Mouse (Mus musculus) hindbrain, embryonic 14.5 days (tissue): ENCODE measurements around the gene 4930407I10Rik. TPM values are rescaled to one million over a fixed set of nuclear protein-coding genes. Genes with fewer than 3 reads are reported as not detected.

Experiments
- ATAC-seq: fragments of 200-750 bp; cut with Nextera tagmentation; 2 replicates; pipeline ENCODE4 v1.8.0; 2017; ENCODE audit warnings: moderate number of reproducible peaks, mild to moderate bottlenecking, moderate TSS enrichment, moderate library complexity; ENCODE audit not compliant: low FRiP score
- DNase-seq: peaks from one replicate; pipeline ENCODE4 v3.0.0-alpha.2; 2015; ENCODE audit warnings: low spot score
- H3K27ac ChIP-seq: fragments of 300-500 bp; sonication (generic); 2 replicates; pipeline ENCODE4 v1.5.1; 2014; ENCODE audit warnings: mild to moderate bottlenecking, moderate library complexity
- H3K27me3 ChIP-seq: fragments of 300-500 bp; sonication (generic); 2 replicates; pipeline ENCODE4 v1.6.1; 2014; ENCODE audit warnings: mild to moderate bottlenecking, low read length, mixed read lengths; ENCODE audit not compliant: control insufficient read depth, insufficient read depth
- H3K36me3 ChIP-seq: fragments of 300-500 bp; sonication (generic); replicated peaks from 2 replicates; pipeline ENCODE4 v1.6.1; 2014; ENCODE audit not compliant: control insufficient read depth, insufficient read depth
- H3K4me1 ChIP-seq: fragments of 300-500 bp; sonication (generic); replicated peaks from 2 replicates; pipeline ENCODE4 v1.6.1; 2014; ENCODE audit warnings: antibody characterized with exemption, low read length, mixed read lengths; ENCODE audit not compliant: control insufficient read depth, insufficient read depth
- H3K4me2 ChIP-seq: fragments of 300-500 bp; sonication (generic); replicated peaks from 2 replicates; pipeline ENCODE4 v1.6.1; 2014; ENCODE audit warnings: mild to moderate bottlenecking, moderate library complexity
- H3K4me3 ChIP-seq: fragments of 300-500 bp; sonication (generic); replicated peaks from 2 replicates; pipeline ENCODE4 v1.5.1; 2014; ENCODE audit warnings: mild to moderate bottlenecking, low read length
- H3K9ac ChIP-seq: fragments of 300-500 bp; sonication (generic); 2 replicates; pipeline ENCODE4 v1.6.1; 2014
- H3K9me3 ChIP-seq: fragments of 300-500 bp; sonication (generic); 2 replicates; pipeline ENCODE4 v1.6.1; 2016; ENCODE audit warnings: low read length; ENCODE audit not compliant: control insufficient read depth
- WGBS: fragments of 180-500 bp; shearing (Covaris S2); extraction: QIAGEN DNeasy Blood & Tissue Kit; methylation state at CpG from one replicate; pipeline ENCODE4 v1.1.7; 2014; 5-methylcytosine and 5-hydroxymethylcytosine counted together
- polyA plus RNA-seq: library from polyadenylated mRNA; unstranded; fragments of >200 nt; fragmentation: Nextera tagmentation; extraction: Ambion mirVana; gene quantifications from 2 replicates; pipeline ENCODE4 v1.2.1, GENCODE M21; 2014

The 4930407I10Rik gene
- polyA plus RNA-seq, 1 experiment from 2014 or later: not detected

GRCm38 (mm10) chr15:82046246-82046891 lies 12.6 kb upstream of the 4930407I10Rik start:
- Histone ChIP-seq H3K4me3 (peak overlapping the region; percentile 100), H3K36me3 (peaks cover 20% of the 10 kb centered on the region), H3K4me2 (peak overlapping the region; percentile 98), H3K27ac (no peak overlapping the region), H3K27me3 (no peaks in the 10 kb centered on the region), H3K9ac (peak overlapping the region; percentile 93), H3K9me3 (no peaks in the 10 kb centered on the region), H3K4me1 (peaks cover 18% of the 10 kb centered on the region)
- ATAC-seq (no peak), DNase-seq (no peak)
- 6% methylated on average over 26 of the region's 26 CpGs for WGBS

- DNase-seq (peak; percentile 95), ATAC-seq (peak; percentile 91)
- Histone ChIP-seq H3K9me3 (no peaks in the 10 kb centered on the region), H3K27ac (peak within 1 kb of the TSS; percentile 83), H3K4me2 (peak within 1 kb of the TSS; percentile 98), H3K4me3 (peak within 1 kb of the TSS; percentile 100), H3K36me3 (peaks cover 17% of the 10 kb centered on the region), H3K27me3 (no peaks in the 10 kb centered on the region), H3K9ac (peak within 1 kb of the TSS; percentile 93), H3K4me1 (peaks cover 18% of the 10 kb centered on the region)
- under 1% methylated on average over 65 of the region's 74 CpGs for WGBS
These were observed 11.7 kb upstream of the 4930407I10Rik start, which contains the start of gene Snu13 for GRCm38 (mm10) chr15:82047080-82047883. Gene Snu13 (minus strand): TSS chr15:82047598.

GRCm38 (mm10) chr15:82052544-82052943 lies 6.4 kb upstream of the 4930407I10Rik start:
- H3K9ac ChIP-seq: no peak overlapping the region
- no peaks in the 10 kb centered on the region for H3K36me3 ChIP-seq
- no peaks in the 10 kb centered on the region for H3K9me3 ChIP-seq
- no peak overlapping the region for H3K4me3 ChIP-seq
- DNase-seq (no peak), ATAC-seq (no peak)
- H3K4me2 ChIP-seq: no peak overlapping the region
- 66% methylated on average over 5 of the region's 5 CpGs for WGBS
- no peak overlapping the region for H3K27ac ChIP-seq
- H3K4me1 ChIP-seq: no peaks in the 10 kb centered on the region; the same call in 1 of the 2 replicates
- no peaks in the 10 kb centered on the region for H3K27me3 ChIP-seq

GRCm38 (mm10) chr15:82063909-82064308 lies 5.0 kb downstream of the 4930407I10Rik start:
- Histone ChIP-seq H3K27me3 (peaks cover 21% of the 10 kb centered on the region), H3K4me1 (no peaks in the 10 kb centered on the region), H3K36me3 (no peaks in the 10 kb centered on the region), H3K4me3 (no peak overlapping the region), H3K9ac (no peak overlapping the region), H3K4me2 (no peak overlapping the region), H3K9me3 (no peaks in the 10 kb centered on the region), H3K27ac (no peak overlapping the region)
- WGBS: 76% methylated on average over 14 of the region's 14 CpGs
- ATAC-seq: no peak
- DNase-seq: no peak

- Histone ChIP-seq H3K4me3 (no peak overlapping the region), H3K27ac (no peak overlapping the region), H3K27me3 (peaks cover 37% of the 10 kb centered on the region), H3K36me3 (no peaks in the 10 kb centered on the region), H3K9ac (no peak overlapping the region; the same call in 1 of the 2 replicates), H3K4me1 (no peaks in the 10 kb centered on the region), H3K9me3 (no peaks in the 10 kb centered on the region), H3K4me2 (no peak overlapping the region)
- ATAC-seq: no peak
- WGBS: 21% methylated on average over 7 of the region's 7 CpGs
- peak; percentile 88 for DNase-seq
These were observed 6.6 kb downstream of the 4930407I10Rik start for GRCm38 (mm10) chr15:82065511-82065910.

- peaks cover 31% of the 10 kb centered on the region for H3K27me3 ChIP-seq
- H3K9me3 ChIP-seq: no peaks in the 10 kb centered on the region
- peak within 1 kb of the TSS; percentile 39 for H3K4me2 ChIP-seq
- DNase-seq (no peak), ATAC-seq (no peak)
- H3K27ac ChIP-seq: no peak within 1 kb of the TSS
- H3K4me1 ChIP-seq: no peaks in the 10 kb centered on the region
- H3K4me3 ChIP-seq: peak within 1 kb of the TSS; percentile 15
- WGBS: 20% methylated on average over 40 of the region's 40 CpGs
- no peak within 1 kb of the TSS for H3K9ac ChIP-seq
- no peaks in the 10 kb centered on the region for H3K36me3 ChIP-seq
These were observed 10.9 kb downstream of the 4930407I10Rik start, which contains the start of gene Mei1 for GRCm38 (mm10) chr15:82069898-82070297. Gene Mei1 (plus strand): TSS chr15:82069996.

GRCm38 (mm10) chr15:82071816-82072469 lies 13.0 kb downstream of the 4930407I10Rik start:
- 92% methylated on average over 26 of the region's 26 CpGs for WGBS
- Histone ChIP-seq H3K9ac (no peak overlapping the region), H3K4me2 (no peak overlapping the region), H3K27ac (no peak overlapping the region), H3K9me3 (no peaks in the 10 kb centered on the region), H3K36me3 (no peaks in the 10 kb centered on the region), H3K27me3 (peaks cover 27% of the 10 kb centered on the region), H3K4me1 (no peaks in the 10 kb centered on the region), H3K4me3 (no peak overlapping the region)
- DNase-seq (no peak), ATAC-seq (no peak)

- H3K36me3 ChIP-seq: no peaks in the 10 kb centered on the region
- peaks cover 24% of the 10 kb centered on the region for H3K27me3 ChIP-seq
- DNase-seq (no peak), ATAC-seq (no peak)
- no peak overlapping the region for H3K9ac ChIP-seq
- no peak overlapping the region for H3K4me2 ChIP-seq
- no peaks in the 10 kb centered on the region for H3K4me1 ChIP-seq
- H3K27ac ChIP-seq: no peak overlapping the region
- 89% methylated on average over 7 of the region's 7 CpGs for WGBS
- no peaks in the 10 kb centered on the region for H3K9me3 ChIP-seq
- no peak overlapping the region for H3K4me3 ChIP-seq
These were observed 14.5 kb downstream of the 4930407I10Rik start for GRCm38 (mm10) chr15:82073490-82073889.

GRCm38 (mm10) chr15:82079883-82080282 lies 20.9 kb downstream of the 4930407I10Rik start:
- WGBS: 73% methylated on average over 10 of the region's 10 CpGs
- H3K4me3 ChIP-seq: no peak overlapping the region
- no peak overlapping the region for H3K9ac ChIP-seq
- H3K4me2 ChIP-seq: no peak overlapping the region
- no peaks in the 10 kb centered on the region for H3K27me3 ChIP-seq
- ATAC-seq (no peak), DNase-seq (no peak)
- no peaks in the 10 kb centered on the region for H3K9me3 ChIP-seq
- H3K27ac ChIP-seq: no peak overlapping the region
- H3K4me1 ChIP-seq: no peaks in the 10 kb centered on the region
- H3K36me3 ChIP-seq: no peaks in the 10 kb centered on the region
